Mouse (Mus musculus): ENCODE measurements at regions not wholly inside any gene's neighbourhood (a gene's known extent, or its start where the extent isn't known, plus 50 kb on each side); places are given as distances from the start of the nearest gene placed in this dataset.

DNA sequence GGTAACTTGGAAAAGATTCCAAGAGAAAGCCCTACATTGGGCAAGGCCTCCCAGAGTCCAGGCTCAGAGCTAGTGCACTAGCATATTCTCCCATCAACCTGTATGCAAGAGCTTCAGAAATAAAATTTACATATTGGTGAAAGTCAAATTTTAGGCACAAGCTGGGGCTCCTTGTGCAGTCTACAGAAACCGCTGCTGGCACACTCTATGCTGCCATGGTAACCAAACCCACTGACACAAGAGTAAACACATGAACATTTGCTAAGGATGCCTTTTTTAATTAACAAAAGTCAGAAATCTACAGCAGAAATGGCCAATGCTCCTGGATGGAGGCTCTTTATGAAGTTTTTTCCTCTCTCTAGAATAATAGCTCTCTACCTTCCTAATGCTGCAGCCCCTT, 75.9 kb upstream of the Gm9747 start:
- TF ChIP-seq CTCF (IDR thresholded peaks at IDR 0.05; ENCODE audit: low read depth, low read length) (no peak), POLR2A (IDR thresholded peaks at IDR 0.05; ENCODE audit: insufficient read depth, low read length) (no peak)

Data from ES-Bruce4 (cell line).